Mouse (Mus musculus) right cerebral cortex, adult 2 months (tissue): Measurements from ENCODE around the gene Rhobtb1.

ENCODE experiments used
- DNase-seq, 2 experiments: peaks; one replicate each; pipeline ENCODE4 v3.0.0; 2021 to 2022; ENCODE audit warnings: low spot score in 2 of 2

Rhobtb1 gene

DNA sequence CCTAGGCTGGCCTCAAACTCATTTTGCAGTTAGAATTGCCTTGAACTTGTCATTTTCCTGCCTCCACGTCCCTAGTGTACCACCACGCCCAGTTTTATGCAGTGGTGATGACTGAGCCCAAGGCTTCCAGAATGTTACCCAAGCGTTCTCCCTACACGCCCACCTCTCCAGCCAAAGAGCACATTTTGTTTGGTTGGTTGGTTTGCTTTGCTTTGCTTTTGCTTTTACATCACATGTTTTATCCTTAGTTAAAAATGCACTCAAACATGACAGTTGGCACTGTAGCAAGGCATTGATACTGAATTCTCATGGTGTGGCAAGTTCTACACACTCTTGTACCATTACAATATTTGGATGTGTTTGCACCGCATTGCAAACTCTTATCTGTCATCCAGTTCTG is 12.0 kb downstream of the Rhobtb1 start:
- DNase-seq: no peak

DNA sequence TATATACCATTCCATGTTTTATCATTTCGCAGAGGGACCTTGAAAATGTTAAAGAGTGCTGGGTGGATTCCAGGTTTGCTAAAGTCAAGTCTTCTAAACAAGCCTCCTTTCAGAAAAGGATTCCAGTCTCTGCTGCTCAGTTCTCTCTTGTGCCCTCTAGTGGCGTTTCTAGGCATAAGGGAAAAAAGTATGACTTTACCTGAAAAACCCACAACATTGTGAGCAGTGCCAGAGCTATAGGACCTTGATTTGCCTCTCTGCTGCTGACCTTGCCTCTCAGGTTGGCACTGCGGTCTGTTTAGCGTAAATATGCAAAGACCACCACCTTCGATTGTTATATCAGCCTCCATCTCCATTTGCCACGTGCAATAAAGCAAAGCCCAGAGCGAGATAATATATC is 13.9 kb downstream of the Rhobtb1 start:
- no peak for DNase-seq

DNA sequence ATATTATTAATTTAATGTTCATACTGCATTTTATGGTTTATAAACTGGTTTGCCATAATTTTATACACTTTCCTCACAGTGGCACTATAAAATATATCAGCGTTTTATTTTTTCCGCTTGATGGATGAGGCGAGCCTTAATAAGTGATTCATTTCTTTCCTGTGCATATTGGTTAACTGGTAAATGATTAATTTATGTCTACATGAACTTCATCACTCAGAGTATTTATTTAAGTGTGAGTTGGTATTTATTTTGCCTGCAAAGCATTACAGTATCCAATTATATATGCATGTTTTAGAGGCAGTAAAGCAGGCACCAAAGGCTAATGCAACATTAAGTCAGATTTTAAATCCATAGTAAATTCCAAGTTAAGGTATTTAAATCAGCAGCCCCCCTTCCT is 14.6 kb downstream of the Rhobtb1 start:
- DNase-seq: no peak

DNA sequence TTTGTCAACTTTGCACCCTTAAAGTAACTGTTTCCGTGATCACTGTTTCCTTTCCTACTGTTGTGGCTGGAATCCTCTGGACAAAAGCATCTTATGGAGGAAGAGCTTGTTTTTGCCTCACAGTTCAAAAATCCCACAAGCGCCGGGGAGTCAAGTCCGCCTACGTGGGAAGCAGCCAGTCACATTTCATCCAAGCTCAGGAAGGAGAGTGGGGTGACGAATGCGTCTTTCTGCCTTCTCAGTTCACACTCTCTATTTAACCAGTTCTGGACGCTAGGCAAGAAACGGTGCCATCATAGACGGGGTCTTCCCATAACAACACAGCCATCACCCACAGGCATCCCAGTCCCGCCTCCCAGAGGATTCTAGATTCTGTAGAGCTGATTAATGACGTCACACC is 15.3 kb downstream of the Rhobtb1 start:
- no peak for DNase-seq

DNA sequence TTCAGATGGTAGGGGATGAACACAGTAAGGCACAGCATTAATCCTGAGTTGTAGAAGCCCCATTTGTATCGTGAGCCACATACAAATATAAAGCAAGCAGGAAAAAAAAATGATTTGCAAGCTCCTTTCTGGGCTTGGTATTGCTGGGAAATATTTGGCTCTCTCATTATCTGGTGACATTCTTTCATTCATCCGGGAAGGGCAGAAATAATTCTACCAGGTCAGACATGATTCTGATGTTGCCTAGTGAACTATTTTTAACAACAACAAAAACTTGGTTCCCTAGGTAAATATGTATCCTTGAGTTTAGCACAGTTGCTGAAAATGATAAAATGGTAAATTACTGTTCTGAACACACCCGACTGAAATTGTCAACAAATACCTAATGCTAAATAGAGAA is 21.2 kb downstream of the Rhobtb1 start:
- DNase-seq: no peak

DNA sequence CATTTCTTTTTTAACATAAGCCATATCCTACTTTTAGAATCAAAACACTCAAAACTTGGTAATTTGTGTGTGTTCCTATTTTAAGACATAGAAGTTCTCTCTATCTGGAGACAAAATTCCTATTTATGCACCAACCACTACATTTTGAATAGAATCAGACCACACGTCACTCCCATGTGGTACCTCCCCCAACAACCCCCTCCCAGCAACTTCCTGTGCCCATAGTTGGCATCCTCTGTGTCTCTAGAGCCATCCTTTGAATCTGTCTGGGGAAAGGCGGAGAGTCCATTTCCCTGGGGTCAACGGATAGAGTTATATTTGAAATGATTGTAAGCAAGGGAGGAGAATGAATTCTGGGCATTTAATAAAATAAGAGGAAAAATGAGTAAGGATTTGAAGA is 24.9 kb downstream of the Rhobtb1 start:
- DNase-seq: no peak

DNA sequence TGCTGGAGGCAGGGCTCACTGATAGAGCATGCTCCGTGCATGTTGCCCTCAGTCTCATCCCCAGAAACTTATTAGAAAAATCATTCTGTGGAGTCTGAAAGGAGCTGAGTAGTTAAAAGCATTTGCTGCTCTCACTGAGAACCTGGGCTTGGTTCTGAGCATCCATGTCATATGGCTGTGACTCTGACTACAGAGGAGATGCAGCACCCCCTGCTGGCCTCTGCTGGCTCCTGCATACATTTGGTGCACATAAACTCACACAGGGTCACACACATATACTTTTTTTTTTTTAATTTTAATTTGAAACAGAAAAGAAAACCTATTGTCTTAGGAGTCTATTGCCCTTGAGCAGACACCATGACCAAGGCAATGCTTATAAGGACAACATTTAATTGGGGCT is 28.1 kb downstream of the Rhobtb1 start:
- DNase-seq: no peak

DNA sequence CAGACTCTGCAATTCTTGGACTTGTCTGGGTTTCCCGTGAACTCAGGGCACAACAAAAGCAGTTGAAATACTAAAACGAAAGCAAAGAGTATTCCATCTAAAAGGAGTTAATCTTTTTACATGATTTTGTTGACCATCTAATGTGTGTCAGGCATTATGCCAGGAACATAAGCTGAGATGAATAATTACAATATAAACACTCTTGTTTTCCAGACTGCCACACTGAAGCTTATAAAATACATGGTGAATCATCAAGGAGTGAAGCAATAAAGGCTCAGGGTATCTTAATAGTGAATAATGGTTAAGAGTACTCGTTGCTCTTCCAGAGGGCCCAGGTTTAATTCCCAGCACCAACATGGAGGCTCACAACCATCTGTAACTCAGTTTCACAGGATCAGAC is 29.8 kb downstream of the Rhobtb1 start:
- DNase-seq: no peak

DNA sequence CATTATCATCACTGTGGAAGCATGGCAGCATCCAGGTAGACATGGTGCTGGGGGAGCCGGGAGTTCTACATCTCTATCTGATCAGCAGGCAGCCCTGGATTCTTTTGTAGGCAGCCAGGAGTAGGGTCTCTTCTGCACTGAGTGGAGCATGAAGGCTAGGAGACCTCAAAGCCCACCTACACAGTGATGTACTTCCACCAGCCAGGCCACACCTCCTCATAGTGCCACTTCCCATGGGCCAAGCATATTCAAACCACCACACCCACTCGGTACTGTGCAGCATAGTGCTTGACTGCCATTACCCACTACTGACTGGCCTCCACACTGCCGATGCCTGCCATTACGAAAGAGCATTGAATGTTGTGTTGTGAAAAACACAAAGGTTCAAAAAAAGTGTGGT is 33.7 kb downstream of the Rhobtb1 start:
- DNase-seq: no peak

DNA sequence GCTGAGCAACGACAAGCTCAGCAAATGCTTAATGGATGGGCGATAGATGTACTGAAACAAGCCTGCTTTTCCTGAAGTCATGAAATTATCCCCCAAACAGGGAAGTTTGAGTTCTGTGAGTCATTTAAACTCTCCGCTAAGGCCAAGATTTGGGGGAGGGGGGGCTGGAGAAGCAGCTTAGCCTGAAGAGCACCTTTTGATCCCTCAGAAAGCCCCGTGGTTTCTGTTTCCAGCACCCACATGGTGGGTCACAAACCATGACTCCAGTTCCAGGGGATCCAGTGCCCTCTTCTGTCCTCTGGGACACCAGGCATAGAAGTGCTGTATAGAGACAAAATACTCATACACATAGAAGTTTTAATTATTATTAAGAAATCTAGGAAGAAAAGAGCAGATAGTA is 34.2 kb downstream of the Rhobtb1 start:
- no peak for DNase-seq

DNA sequence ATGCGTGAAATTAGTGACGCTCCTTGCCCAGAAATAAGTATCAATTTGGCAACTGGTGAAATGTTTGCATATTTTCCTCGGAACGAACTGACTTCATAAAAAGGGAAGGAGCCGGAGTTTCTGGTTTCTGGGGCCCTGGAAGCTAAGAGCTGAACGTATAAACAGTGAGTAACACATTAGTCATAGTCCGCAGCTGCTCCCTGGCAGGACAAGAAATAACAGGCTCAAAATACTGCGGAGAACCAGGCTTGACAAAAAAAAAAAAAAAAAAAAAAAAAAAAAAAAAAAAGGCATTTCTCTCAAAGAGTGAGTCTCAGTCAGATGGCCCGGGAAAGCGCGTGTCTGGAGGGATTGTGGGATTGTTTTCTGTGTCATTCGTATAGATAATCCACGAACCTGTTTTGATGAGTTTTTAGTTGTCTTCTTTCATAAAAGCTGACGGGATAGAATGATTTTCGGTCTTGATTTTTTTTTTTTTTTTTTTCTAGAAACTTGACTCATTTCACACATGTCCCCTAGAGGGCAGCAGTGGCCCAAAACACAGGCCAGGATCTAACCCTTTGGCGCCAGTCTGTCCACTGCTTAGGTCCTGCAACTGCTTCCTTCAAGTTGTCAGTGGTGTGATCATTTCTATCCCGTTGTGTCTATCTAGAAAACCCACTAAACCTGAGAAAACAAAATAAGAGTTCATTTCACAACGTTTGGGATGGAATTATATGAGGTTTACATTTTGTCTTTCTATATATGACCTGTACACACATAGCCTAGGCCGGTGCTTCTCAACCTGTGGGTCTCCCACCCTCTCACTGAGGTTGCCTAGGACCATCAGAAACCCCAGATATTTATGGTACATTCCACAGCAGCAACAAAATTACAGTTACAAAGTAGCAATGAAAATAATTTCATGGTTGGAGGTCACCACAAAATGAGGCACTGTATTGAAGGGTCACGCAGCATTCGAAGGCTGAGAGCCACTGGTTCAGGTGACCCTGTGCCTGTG is 35.0 kb downstream of the Rhobtb1 start:
- peak; percentile 68 to 74 for DNase-seq

DNA sequence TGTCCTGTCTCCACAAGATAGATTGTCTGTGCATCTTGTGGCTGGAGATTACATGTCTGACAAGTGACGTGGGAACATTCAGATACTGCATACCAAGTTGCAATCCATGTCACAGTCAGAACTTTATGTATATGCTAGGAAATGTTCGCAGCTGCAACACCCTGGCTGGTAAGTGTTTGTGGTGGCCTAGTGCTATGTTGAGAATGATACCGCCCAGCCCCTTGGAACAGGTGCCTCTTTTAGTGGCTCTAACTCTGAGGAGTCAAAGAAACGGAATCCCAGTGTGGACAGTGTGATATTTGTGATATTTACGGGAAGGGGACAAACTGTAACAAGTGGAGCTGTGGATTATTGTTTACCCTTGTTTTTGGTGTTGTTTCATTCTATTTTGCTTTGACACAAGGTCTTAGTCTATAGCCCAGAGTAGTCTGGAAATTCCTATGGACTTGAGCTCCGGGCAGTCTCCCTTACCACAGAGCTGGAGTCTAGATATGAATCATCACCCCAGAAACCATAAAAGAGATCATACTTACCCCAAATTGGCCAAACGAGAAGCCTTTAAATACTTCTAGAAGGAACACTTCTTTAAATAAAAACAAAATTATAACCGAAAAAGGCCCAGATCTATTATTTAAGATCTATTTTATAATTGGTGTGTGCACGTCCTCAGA is 36.7 kb downstream of the Rhobtb1 start:
- no peak for DNase-seq

DNA sequence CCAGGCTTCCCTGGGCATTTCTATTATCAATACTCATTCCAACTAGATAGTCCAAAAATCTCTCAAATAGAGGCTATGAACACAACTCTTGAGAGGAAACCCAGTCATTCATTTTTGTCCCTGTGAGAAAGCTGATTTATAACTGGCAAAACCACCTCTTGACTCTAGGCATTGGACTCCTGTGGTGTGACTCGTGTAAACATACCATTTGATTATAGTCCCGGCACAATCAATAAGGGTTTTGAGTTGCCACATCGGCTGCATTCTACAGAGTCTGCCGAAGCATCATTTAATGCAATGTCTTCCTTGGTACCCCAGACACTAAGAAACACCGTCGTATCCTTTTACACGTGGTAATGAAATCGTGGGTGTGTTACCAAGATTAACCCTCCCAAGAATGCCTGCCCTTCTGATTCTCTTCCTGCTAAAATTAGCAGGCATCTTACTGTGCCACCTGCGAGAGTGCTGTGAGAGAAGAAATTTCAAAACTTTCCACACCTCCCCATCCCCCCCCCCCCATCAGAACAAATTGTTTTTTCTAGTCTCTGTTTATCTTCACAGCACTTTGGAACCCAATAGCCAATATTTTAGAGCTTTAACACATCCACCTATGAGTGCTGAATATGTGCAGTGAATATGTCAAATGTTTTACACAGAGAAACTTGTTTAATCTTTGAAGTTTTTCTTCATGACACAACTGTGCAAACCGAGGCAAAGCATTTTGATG is 39.4 kb downstream of the Rhobtb1 start:
- no peak for DNase-seq

DNA sequence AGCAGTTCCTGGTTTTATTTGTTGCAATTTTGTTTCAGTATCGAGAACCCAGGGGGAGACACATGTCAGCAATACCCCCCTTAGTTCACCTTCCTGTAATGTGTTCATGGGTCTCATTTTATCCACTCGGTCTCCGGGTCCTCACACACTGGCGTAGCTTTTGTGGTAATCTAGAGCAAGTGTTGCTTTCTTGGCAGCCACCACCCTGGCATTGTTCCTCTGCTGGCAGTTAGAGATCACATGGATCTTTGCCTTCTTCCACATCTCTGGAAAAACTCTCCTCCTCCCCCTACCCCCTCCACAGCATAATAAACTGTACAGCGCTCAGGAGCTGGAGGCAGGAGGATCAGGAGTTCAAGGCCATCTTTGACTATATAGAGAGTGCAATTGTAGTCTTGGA is 41.0 kb downstream of the Rhobtb1 start:
- DNase-seq: no peak

DNA sequence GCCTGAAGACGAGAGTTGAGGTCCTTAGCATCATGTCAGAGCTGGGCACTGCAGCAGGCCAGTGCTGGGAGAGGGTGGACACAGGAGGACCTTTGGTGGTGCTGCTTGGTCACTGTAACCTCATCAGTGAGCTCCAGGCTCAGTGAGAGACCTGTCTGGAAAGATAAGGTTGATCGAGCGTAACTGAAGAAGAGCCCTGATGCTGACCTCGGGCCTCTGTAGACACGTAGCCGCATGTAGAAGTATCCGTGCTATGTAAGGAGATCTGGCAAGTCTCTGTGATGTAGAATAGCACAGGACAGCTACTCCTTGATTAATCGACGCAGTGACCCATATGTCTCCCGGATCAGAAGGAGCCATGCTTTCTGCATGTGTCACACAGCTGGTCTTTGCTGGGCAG is 42.5 kb downstream of the Rhobtb1 start:
- DNase-seq: no peak

DNA sequence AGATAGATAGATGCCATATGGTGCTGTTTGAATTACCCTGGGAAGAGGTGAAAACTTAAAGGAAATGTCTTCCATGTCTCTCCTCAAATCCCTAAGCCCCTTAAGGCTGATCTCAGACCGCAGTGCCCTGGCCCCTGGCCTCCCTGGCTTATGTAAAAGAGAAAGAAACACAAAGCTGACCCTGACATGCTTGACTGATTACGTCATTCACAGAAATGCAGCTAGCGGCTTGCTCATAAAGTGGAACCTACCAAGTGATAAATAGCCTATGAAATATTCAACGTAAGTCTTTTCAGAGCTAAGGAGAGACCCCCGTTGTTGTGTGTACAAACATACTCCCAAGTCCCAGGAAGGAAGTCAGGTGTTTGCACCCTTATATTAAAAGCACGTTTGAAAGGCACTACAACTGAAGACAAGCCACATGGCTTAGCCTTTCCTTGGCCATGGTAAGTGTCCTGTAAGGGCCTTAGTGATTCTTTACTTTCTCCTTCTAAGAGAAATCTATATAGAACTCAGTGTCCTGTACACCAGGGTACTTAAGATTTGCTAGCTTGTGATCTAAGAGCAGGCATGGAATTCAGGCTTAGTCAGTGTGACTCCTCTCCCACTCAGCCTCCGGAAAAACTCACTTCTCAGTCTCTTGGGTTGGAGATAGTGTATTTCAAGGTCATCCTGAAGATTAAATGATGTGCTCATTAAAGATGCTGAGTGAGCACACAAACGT is 53.6 kb downstream of the Rhobtb1 start:
- DNase-seq: no peak

DNA sequence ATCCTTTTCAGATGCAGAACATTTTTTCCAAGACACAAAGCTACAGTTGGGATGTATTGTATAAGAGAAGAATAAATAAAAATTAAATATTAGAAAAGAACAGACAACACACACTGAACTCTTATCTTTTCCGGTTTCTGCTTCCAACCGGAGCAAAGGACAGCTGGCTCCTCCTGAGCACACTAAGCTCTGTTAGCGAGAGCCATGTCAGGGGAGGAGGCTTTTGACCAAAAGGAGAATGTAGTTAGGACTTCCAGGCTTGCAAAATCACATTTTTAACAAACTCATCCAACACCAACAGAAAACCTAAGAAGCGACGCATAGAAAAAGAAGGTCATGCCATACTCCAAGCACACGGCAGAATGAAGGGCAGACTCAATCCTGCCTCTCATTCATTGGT is 54.8 kb downstream of the Rhobtb1 start:
- no peak for DNase-seq

DNA sequence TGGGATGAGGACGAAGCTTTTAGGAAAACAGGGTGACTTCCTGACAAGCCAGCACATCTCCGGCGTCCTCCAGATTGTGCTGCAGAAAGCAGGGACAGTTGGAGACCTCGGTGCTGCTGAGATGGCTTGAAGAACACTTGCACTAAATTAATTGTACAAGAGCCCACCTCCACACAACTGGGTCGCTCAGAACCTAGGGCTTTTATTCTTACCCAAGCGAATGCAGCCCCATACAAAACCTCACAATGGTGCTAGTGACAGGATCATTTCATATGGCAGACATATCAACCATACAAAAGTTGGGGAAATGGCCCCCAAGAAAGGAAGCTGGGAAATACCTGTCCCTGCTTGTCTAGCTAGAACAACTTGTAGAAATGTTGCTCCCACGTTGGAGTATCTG is 56.2 kb downstream of the Rhobtb1 start:
- no peak for DNase-seq

DNA sequence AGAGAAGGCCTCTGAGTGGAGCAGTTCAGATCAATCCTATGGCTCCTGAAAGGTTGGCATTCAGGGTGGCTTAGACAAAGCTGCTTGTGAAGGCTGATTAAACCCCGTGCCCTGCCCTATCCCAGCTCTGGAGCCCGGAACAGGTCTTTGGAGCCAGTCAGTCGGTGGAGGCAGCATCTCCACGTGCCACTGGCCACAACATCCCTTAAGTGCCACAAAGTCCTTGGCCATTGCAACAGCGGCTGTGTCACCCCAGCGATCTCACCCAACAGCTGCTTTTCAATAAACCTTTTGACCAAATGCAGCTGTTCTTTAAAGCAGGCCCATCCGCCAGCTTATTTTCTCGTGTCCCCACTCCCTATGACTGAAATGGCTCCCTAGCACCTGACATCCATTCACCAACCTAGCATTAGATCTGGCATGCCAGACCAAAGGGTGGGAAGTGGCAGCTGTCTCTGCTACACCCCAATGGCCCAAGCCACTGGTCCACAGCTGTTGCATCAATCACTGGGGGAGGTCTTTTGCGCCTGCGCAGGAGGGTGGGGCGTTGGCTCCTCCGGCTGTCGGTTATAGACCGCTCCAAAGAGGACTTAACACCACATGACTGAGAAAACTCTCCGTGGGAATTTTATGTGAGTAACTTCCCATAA is 56.9 kb downstream of the Rhobtb1 start:
- no peak for DNase-seq

DNA sequence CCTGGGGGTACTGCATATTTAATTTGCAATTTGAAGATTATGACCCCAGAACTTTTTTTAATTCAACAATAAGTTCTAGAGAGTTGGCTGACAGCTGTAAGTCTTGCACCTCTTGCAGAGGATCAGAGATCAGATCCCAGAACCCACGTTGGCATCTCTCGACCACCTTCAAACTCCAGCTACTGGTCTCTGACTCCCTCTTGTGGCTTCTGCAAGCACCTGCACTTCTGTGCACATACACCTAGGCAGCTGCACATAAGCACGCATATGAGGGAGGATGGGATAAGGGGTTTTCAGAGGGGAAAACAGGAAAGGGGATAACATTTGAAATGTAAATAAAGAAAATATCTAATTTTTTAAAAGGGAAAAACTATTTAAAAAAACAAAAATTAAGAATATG is 57.5 kb downstream of the Rhobtb1 start:
- DNase-seq: no peak

DNA sequence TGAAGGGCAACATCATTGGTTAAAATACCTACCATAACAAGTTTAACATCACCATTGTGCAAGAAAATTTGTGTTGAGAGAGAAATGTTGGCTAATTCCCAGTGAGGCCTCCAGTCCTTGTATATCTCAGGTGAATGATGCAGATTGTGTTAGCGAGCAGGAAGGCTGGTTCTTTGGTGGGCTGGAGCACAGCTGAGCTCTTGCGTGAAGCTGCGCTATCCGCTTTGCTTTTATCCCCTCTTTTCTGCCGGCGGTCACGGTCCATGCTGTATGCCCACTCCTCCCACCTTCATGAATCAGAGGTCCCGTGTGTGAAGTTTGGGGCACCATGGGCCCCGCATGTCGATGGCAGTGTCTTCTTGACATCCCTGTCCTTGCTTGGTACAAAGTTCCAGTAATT is 58.8 kb downstream of the Rhobtb1 start:
- no peak for DNase-seq
